Mouse (Mus musculus) E14TG2a.4 (cell line): ENCODE data around the gene Ino80d.

Source experiments
- H3K27me3 ChIP-seq: 2 replicates; pipeline ENCODE4 v1.6.1; 2014; ENCODE audit warnings: low read length, control low read depth; ENCODE audit not compliant: insufficient read depth
- H3K36me3 ChIP-seq: 2 replicates; pipeline ENCODE4 v1.6.1; 2014; ENCODE audit warnings: low read length, control low read depth; ENCODE audit not compliant: insufficient read depth
- H3K4me1 ChIP-seq: replicated peaks from 2 replicates; pipeline ENCODE4 v1.6.1; 2014; ENCODE audit warnings: low read depth, low read length, control low read depth
- H3K4me3 ChIP-seq: replicated peaks from 2 replicates; pipeline ENCODE4 v1.5.1; 2014; ENCODE audit warnings: mild to moderate bottlenecking, low read length
- H3K9me3 ChIP-seq: 2 replicates; pipeline ENCODE4 v1.6.1; 2014; ENCODE audit warnings: low read length, control low read depth
- CTCF ChIP-seq: conservative IDR thresholded peaks from 2 replicates; pipeline ENCODE4 v1.5.1; 2014; ENCODE audit warnings: low read length
- NANOG ChIP-seq: IDR thresholded peaks from 2 replicates; pipeline ENCODE4 v1.6.1; 2014; ENCODE audit warnings: borderline replicate concordance, low read length, mixed read lengths
- POU5F1 ChIP-seq: IDR thresholded peaks from 2 replicates; pipeline ENCODE4 v1.6.1; 2014; ENCODE audit warnings: low read length, borderline replicate concordance

Gene Ino80d

GRCm38 (mm10) chr1:62934100-62934513 lies 180.4 kb downstream of the Ino80d start:
- Histone ChIP-seq H3K4me3 (no peak overlapping the region), H3K27me3 (peaks cover 20% of the 10 kb centered on the region; the same call in 1 of the 2 replicates), H3K9me3 (no peaks in the 10 kb centered on the region), H3K36me3 (no peaks in the 10 kb centered on the region), H3K4me1 (peaks cover 9% of the 10 kb centered on the region)
- TF ChIP-seq CTCF (no peak), NANOG (no peak), POU5F1 (no peak)

- Histone ChIP-seq H3K9me3 (no peaks in the 10 kb centered on the region), H3K36me3 (no peaks in the 10 kb centered on the region), H3K4me1 (peaks cover 9% of the 10 kb centered on the region), H3K4me3 (no peak overlapping the region), H3K27me3 (peaks cover 16% of the 10 kb centered on the region; the same call in 1 of the 2 replicates)
- TF ChIP-seq POU5F1 (no peak), CTCF (no peak), NANOG (no peak)
These were observed 181.0 kb downstream of the Ino80d start for GRCm38 (mm10) chr1:62933288-62934099.

- Histone ChIP-seq H3K9me3 (no peaks in the 10 kb centered on the region), H3K4me3 (no peak overlapping the region), H3K4me1 (peaks cover 17% of the 10 kb centered on the region), H3K27me3 (peaks cover 15% of the 10 kb centered on the region; the same call in 1 of the 2 replicates), H3K36me3 (no peaks in the 10 kb centered on the region)
- no peak for TF ChIP-seq POU5F1
- peak; percentile 88 for TF ChIP-seq CTCF
- TF ChIP-seq NANOG, result no peak
These were observed 185.0 kb downstream of the Ino80d start for GRCm38 (mm10) chr1:62929477-62929876.

GRCm38 (mm10) chr1:62919219-62919618 lies 195.2 kb downstream of the Ino80d start:
- H3K27me3 ChIP-seq, result no peaks in the 10 kb centered on the region; the same call in 1 of the 2 replicates
- no peak for TF ChIP-seq NANOG
- no peak for TF ChIP-seq CTCF
- TF ChIP-seq POU5F1, result no peak
- H3K9me3 ChIP-seq, result no peaks in the 10 kb centered on the region
- no peak overlapping the region for H3K4me3 ChIP-seq
- no peaks in the 10 kb centered on the region for H3K36me3 ChIP-seq
- peaks cover 6% of the 10 kb centered on the region for H3K4me1 ChIP-seq

- H3K36me3 ChIP-seq, result no peaks in the 10 kb centered on the region
- no peaks in the 10 kb centered on the region for H3K9me3 ChIP-seq
- no peak overlapping the region for H3K4me3 ChIP-seq
- H3K27me3 ChIP-seq, result no peaks in the 10 kb centered on the region; the same call in 1 of the 2 replicates
- TF ChIP-seq POU5F1 (no peak), CTCF (no peak)
- H3K4me1 ChIP-seq, result peaks cover 7% of the 10 kb centered on the region
These were observed 197.9 kb downstream of the Ino80d start for GRCm38 (mm10) chr1:62916609-62917008.

- Histone ChIP-seq H3K27me3 (peaks cover 11% of the 10 kb centered on the region), H3K4me3 (no peak overlapping the region), H3K4me1 (peaks cover 27% of the 10 kb centered on the region), H3K9me3 (no peaks in the 10 kb centered on the region), H3K36me3 (no peaks in the 10 kb centered on the region)
- no peak for TF ChIP-seq POU5F1
- TF ChIP-seq CTCF, result no peak
These were observed 200.0 kb downstream of the Ino80d start for GRCm38 (mm10) chr1:62914495-62914894.

GRCm38 (mm10) chr1:62911426-62911825 lies 203.0 kb downstream of the Ino80d start:
- H3K4me3 ChIP-seq, result no peak overlapping the region
- H3K4me1 ChIP-seq, result peaks cover 36% of the 10 kb centered on the region
- no peaks in the 10 kb centered on the region for H3K9me3 ChIP-seq
- peaks cover 12% of the 10 kb centered on the region for H3K27me3 ChIP-seq
- no peaks in the 10 kb centered on the region for H3K36me3 ChIP-seq
- TF ChIP-seq POU5F1 (no peak), NANOG (no peak), CTCF (no peak)

GRCm38 (mm10) chr1:62909126-62909525 lies 205.3 kb downstream of the Ino80d start:
- Histone ChIP-seq H3K9me3 (no peaks in the 10 kb centered on the region), H3K4me3 (no peak overlapping the region), H3K4me1 (peaks cover 30% of the 10 kb centered on the region), H3K27me3 (peaks cover 12% of the 10 kb centered on the region), H3K36me3 (no peaks in the 10 kb centered on the region)
- no peak for TF ChIP-seq NANOG
- TF ChIP-seq CTCF, result no peak
- TF ChIP-seq POU5F1, result no peak

- TF ChIP-seq POU5F1, result no peak
- TF ChIP-seq NANOG, result no peak
- no peak for TF ChIP-seq CTCF
- peaks cover 12% of the 10 kb centered on the region for H3K27me3 ChIP-seq
- no peaks in the 10 kb centered on the region for H3K9me3 ChIP-seq
- H3K36me3 ChIP-seq, result no peaks in the 10 kb centered on the region
- H3K4me3 ChIP-seq, result peak overlapping the region; percentile 43
- H3K4me1 ChIP-seq, result peaks cover 30% of the 10 kb centered on the region
These were observed 206.0 kb downstream of the Ino80d start for GRCm38 (mm10) chr1:62908508-62908907.
